Mouse (Mus musculus) frontal cortex, postnatal 25 days (tissue): ENCODE results near the gene Spata1.
A peak's percentile ranks its signal among the peaks of the same experiment; 100 is the strongest.
"Not testable (repeated sequence)": the region's sequence is repeated elsewhere in the genome, so short reads cannot be mapped to it uniquely, and the experiment has no call there.

Source experiments
- DNase-seq, 2 experiments: peaks; one replicate each; pipeline ENCODE4 v3.0.0; 2022; ENCODE audit warnings: low spot score in 2 of 2

Gene Spata1

DNA sequence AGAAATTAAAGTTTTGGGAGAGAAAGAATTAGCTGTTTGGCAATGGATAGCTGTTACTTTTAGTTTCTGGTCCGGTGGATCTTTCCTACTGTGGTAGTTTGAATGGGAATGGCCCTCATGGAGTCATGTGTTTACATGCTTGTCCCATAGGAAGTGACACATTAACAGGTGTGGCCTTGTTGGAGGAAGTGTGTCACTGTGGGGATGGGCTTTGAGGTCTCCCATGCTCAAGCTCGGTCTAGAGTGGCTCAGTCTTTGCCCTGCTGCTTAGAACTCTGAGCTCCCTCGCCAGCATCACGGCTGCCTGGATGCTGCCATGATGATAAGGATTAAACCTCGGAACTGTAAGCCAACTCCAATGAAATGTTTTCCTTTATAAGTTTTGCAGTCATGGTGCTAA lies 48.2 kb downstream of the Spata1 start:
- DNase-seq: no peak

DNA sequence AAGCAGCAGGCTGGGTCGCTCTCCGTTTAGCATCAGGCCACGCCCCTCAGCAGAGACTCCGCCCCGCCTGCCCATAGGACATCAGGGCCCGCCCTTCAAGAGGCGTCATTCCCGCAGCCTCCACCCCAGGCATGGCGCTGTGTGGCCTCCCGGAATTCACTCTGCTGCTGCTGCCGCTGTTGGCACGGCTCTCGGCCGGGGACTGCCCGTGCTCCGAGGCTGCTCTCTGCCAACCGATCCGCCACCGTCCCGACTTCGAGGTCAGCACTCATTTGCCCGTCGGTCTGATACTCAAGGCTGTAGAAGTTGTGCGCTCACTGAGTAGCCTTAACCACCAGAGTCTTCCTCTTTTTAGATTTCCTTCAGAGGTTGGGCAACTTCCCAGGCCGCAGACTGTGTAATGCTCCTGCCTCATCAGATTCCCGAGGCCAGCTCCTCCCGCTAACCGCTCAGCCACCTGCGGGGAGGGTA lies 49.1 kb downstream of the Spata1 start:
- DNase-seq: peak; percentile 82

DNA sequence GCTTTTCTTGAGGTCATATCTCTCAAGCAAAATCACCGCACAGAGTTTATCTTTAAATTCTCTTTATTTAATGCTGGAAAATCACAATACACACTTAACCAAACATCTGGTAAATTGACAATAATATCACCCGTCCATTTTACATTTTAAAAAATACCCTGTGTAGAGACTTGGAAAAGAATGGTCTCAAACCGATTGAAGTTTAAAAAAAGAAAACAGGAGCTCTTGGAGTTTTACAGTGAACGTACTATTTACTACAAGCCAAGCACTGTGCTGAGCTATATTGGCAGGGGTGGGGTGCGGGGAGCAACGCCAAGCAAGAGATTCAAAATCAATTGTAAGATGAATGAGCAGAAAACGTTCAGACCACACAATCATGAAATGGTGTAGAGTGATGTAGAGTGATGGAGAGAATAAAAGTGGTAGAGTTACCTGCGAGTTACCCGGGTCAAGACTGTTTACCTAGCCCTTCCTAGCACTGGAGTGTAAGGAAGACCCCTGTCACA lies 49.8 kb downstream of the Spata1 start, which contains the start of gene Ctbs:
TSS of gene Ctbs (plus strand) at position 51 of the 506 bp plus-strand sequence.
- DNase-seq: no peak

DNA sequence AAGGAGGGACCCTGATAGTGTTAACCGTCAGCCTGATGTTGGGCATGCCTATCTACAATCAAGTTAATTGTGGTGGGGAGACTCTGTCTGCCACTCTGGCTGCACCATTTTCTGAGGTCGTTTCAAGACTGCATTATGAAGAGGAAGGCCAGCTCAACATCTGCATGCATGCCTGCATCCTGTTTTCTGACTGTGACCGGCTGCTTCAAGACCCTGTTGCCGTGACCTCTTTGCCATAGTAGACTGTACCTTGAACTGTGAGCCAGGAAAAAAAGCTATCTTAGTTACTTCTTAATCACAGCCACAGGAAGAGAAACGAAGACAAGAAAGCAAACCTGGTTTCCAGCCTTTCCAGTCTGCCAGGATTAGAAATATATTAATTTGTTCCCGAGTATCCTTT lies 50.6 kb downstream of the Spata1 start:
- no peak for DNase-seq

DNA sequence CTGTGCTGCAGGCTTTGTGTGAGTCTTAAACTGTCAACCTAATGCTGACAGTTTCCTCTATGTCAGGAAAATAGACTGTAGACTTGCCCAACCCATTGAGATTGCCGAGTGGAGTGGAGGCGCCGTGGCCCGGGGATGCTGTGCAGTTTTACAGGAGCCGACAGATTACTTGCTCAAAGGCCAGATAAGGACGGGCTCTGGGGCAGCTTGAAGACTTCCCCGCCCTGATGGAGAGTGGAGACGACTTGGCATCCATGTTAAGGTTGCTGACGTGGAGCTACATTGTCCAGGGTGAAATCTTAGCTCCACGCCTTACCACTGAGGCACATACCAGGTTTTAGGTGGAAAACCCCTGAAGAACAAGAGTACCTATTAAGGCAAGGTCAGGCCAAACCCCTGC lies 51.2 kb downstream of the Spata1 start:
- no peak for DNase-seq

DNA sequence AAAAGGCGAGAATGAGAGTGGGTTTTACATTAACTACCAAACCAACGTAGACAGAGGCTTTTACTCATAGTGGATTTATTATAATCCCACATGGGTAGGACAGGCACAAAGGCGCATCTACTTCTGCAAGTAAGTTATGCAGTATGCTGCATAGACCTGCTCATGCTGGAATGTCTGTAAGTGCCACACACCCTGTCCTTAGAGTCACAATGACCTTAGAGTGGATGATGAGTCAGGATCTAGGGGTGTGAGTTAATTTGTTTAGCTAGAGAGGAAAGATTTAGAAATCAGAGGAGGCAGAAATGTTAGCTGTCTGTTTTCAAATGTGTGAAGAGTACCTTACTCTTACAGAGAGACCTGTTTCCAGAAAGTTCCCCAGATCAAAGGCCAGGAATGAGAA lies 52.0 kb downstream of the Spata1 start:
- no peak for DNase-seq

DNA sequence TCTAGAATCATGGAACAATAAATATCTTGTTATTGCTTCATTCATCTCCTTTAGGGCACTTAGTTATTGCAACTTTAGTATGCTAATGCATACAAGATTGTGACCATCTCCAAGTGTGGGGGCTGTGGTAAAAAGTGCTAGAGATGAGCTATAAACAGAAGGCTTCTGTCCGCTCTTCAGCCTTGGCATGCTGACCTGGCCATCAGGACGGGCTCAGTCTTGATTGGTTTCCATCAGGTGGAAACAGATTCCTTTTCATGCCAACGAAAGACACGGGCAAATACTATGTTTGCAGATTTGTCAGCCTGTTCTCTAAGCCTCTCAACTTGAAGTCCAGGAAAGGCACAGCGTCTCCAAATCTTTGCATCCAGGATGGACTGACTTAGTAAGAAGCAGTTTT lies 52.4 kb downstream of the Spata1 start:
- DNase-seq: no peak

DNA sequence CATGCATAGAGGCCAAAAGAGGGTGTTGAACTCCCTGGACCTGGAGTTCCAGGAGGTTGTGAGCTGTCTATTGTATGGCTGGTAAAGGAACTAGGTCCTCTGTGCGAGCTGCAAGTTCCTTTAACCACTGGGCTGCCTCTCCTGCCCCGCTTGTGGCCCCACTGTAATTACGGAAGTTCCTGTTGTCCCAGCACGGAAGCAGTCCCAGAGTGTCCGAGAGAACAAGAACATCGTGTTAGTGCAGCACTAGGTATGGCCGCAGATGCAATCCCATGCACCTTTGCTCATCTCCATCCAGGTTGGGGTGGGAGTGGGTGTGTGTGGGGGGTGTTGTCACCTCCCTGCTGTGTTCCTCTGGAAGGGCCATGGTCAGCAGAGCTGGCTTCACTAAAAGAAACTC lies 54.7 kb downstream of the Spata1 start:
- DNase-seq: no peak

DNA sequence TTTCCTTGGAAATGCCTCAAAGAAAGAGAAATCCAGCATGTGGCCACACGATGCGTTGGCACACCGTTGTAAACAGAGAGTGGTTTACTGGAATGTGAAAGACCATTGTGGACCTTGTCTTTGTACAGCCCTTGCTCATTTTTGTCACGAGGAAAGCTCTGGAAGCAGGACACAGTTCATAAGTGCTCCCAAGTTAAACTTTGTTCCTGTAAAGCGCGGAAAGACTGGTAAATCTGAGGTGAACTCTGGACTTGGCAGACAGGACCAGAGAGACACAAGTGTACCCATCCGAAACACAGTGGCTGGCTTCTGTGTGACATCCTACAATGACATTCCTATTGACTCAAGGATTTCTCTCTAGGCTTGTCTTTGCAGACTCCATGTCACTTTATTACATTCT lies 56.2 kb downstream of the Spata1 start:
- no peak for DNase-seq

DNA sequence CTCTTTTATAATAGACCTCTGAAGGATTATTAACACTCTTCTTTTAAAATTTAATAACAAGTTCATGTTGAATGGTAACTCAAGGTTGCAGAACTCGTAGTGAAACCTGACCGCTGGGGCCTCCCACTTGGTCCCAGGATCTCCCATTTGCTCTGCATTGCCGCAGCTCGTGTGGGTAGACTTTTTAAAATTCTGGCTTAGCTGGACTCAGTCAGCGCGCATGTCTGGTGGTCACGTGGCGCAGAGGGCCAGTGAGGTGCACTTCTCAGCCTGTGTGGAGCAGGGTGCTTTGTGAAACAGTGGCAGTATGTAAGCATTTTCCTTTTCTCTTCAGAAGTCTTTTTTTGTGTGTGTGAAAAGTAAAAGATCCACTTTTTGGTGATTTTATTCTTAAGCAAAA lies 56.6 kb downstream of the Spata1 start:
- DNase-seq: no peak

DNA sequence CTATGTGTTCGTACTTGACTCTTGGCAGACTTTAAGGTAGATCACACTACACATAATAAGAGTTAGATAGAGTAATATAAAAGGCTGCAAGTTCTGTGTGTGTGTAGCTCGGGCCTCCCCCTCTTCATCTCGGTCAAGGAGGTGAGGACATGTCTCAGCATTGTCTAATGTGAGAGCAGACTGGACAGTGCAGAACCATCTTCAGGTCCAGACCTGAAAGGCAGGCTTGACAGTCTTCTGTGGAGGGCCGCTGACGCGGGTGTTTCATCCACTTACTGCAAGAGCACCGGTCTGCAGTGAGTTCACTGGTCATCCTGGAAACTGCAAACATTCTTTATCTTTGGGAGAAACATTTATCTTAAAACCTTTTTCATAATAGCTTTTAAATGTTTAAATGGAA lies 57.1 kb downstream of the Spata1 start:
- no peak for DNase-seq

DNA sequence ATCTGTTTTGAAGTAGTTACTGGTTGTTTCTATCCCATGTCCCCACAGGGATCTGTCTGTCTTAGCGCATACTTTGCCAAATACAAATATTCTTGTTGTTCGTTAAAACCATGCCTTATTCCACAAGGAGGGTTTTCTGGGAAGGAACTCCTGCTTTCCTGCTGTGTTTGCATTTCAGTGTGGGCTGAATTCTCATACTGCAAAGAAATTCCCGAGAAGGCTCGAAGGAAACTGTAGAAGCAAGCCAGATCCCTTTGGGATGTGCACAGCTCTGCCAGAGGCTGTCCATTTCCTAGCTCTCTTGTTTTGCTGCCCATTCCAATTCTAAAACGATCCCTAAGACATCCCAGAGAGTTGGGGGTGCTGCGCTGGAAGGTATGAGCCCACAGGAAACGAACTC lies 59.1 kb downstream of the Spata1 start:
- DNase-seq: no peak

DNA sequence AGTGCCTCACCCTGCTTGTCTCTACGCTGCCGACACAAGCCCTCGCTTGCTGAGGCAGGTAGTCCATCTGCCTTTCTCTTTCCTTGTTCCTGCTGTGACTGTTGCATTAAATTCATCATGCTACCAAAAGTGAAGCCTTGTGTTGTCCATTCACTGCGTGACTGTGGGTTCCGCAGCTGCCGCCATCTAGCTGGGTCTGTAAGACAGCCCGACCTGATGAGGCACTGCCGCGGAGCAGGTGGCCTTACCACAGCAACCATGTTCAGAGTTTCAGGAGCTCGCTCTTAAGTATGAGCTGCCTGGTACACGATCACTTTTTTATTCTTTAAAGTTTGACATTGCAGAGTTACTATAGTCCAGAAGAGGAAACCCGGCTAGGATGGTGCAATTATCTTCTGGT lies 59.5 kb downstream of the Spata1 start:
- DNase-seq: no peak

DNA sequence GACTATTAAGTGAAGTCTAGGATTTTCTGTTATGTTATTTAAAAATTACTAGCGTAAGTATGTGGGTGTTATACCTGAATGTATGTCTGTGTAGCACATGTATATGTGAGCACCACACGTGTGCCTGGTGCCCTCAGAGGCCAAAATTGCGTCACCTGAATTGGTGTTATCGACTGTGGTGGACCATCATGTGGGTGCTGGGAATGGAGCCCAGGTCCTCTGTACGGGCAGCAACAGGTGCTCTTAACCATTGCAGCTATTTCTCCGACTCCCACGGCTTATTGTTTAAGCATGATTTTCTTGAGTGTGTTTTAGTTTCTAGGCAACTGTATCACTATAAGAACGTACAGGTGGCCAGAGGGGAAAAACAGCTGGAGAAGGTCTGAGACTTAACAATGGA lies 63.4 kb downstream of the Spata1 start:
- DNase-seq: no peak

DNA sequence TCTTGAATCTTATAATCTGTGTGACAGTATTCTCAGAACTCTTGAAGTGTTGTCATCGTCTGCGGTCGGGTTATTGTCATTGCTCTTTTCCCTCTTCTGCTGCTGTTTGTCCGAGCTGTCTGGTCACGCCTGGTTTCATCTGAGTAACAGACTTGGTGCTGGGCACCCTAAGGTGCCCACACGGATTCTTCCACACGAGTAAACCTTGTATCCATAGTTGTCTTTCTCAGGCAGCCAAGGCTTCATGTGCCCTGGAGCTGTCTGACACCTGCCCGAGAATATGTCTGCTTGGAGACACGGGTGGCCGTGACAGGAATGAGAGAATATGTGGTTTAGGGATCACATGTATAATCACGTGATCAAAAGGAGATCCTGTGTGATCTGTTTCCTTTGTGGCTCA lies 64.0 kb downstream of the Spata1 start:
- DNase-seq: no peak

DNA sequence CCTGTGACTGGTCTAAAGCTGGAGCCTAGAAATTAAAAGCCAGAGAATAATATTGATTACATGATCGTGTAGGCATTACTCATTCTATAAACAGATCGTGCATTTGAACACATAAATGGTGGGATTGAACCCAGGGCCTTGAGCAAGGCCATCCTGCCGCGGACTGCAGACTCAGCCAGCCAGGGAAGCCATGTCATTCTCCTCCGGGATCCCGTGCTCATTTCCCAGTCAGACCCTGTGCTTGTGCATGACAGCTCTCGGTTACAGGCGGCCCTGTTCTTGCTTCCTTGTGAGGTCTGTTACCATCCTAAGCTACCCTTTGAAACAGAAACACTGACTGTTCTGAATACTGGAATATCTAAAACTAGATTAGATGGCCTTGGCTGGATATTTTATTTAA lies 64.9 kb downstream of the Spata1 start:
- no peak for DNase-seq

DNA sequence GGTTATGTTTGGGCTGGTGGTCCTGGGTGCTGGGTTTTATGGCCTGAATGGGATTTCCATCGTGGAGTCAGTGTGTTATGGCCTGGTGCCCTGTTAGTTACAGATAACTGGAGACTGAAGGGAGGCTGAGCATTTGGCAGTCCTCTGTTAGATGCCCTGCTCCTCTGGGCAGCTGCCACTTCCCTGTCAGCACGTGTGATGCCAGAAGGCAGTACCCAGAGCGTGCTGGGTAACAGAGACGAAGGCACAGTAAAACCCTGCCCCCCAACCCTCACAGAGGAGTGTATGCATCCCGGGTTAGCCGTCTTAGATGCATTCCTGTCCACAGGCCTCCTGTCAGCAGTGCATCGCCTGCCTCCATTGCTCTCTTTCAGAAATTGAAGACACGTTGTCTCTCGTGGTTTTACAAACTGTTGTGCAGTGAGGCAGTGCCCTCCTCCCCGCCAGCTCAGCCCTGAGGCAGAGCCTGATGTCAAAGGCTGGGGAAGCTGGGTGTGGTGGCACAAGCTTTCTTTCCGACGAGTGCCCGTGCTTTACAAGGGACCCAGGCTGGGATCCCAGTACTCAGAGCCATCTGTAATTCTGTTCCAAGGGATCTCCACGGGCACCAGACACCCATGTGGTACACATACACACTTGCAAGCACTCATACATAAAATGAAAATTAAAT lies 65.7 kb downstream of the Spata1 start:
- DNase-seq: no peak

DNA sequence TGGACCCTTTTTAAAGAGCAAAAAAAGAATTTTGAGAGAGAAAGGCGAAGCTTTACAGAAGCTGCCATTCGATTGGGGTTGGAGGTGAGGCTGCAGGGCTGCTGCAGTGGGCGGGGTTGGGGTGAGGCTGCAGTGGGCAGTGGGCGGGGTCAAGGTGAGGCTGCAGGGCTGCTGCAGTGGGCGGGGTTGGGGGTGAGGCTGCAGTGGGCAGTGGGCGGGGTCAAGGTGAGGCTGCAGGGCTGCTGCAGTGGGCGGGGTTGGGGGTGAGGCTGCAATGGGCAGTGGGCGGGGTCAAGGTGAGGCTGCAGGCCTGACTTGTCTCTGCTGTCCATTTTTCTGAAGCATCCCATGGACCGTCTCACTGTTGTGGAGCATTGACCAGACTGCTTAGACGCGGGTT lies 66.5 kb downstream of the Spata1 start:
- DNase-seq: not testable (repeated sequence)

DNA sequence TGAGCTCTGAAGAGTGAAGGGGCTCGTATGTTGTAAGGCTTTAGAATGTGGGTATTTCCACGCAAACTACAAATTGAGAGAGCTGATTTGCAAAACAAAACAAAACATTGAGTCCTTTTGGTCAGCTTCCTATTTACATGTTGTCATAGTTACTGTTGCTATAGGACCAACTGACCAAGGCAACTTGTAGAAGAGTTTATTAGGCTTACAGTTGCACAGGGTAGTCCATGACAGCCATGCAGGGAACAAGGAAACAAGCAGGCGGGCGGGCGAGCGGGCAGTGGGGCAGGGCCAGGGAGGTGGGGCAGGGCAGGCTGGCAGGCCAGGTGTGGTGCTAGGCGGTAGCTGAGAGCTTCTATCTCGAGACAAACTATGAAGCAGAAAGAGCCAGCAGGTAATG lies 73.1 kb downstream of the Spata1 start:
- no peak for DNase-seq

DNA sequence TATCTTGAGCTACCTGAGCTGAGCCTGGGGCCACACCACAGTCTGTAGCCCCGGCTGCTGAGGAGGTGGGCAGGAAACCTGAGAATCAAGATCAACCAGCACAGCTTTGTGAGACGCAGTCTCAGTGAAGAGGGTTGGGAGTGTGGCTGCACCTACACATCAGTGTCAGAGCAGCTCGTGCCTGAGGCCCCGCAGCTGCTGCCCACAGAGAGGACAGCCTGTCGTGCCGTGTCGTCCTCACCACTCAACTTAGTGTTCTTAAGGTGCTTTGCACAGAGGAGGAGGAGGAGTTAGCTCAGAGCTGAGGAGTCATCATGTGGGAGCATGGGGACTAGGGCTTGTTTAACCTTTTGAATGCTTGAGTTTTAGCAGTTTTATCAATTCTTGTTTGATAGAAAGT lies 73.7 kb downstream of the Spata1 start:
- no peak for DNase-seq

DNA sequence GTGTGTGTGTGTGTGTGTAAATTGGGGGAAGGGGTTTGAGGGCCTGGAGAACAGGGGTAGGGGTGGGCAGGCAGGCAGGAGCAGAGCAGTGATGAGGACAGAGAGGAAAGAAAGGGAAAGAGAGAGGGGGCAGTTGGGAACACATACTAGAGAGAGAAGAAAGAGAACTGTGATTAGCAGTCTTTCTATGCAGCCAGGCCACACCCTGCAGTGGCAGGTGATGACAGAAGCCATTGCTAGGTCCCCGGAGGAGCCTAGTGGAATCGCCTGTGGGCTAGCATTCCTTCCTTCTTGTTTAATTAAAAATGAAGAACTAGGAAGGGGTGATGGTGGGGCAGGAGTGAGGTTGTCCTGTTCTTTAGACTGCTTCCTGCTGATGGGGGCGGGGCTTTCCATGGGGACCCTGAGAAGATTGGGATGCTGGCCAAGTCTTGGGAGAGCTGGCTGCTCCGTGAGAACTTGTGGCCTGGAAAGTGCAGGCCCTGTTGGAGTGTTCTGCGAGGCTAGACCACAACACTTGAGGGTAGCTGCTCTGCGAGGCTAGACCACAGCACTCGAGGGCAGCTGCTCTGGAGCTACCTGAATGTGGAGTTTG lies 75.2 kb downstream of the Spata1 start:
- DNase-seq: no peak

DNA sequence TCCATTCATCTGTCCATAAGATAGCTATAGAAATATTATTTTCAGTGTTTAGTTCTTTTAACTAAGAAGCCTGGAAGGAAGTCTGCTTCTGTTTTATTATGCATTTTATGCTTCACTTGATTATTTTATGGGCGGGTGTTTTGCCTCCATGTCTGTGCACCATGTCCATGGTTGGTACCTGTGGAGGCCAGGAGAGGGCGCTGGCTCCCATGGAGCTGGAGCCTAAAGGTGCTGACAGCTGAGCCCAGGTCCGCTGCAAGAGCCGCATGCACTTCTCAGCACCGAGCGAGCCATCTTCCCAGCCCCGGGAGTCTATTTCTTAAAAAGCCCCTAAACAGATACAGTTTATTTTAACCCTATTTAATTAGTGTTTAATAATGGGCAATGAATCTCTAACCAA lies 75.8 kb downstream of the Spata1 start:
- no peak for DNase-seq

DNA sequence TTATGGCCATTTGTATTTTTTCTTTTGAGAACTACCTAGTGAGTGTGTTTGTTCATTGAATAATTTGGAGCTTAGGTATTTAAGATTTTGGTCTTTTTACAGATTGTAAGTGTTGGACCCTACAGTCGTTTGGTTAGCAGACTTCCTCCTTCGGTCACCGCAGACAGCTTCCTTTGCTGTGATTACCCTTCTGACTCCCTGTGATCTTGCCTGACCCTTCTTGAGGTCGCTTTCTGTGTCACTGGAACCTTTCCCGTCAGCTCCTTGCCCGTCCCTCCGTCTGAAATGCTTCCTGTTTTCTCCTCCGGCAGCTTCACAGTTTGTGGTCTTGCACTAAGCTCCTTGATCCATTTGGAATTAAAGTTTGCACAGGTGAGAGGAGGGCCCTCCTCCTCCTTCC lies 77.8 kb downstream of the Spata1 start:
- DNase-seq: no peak
